Mouse (Mus musculus) retina, adult 2 months (tissue): Measurements from ENCODE around the gene Slc4a1.

Source experiments
- DNase-seq: peaks from one replicate; pipeline ENCODE4 v3.0.0-alpha.2; 2012; ENCODE audit warnings: low read depth, low spot score

The Slc4a1 gene

GRCm38 (mm10) chr11:102304141-102304540 lies 61.9 kb downstream of the Slc4a1 start:
- no peak for DNase-seq

- no peak for DNase-seq
Measured at GRCm38 (mm10) chr11:102299839-102300238, 66.2 kb downstream of the Slc4a1 start.
